Mouse (Mus musculus): ENCODE results near the gene 2610507B11Rik. TPM values are rescaled to one million over a fixed set of nuclear protein-coding genes. Genes with fewer than 3 reads are reported as not detected.
A peak's percentile ranks its signal among the peaks of the same experiment; 100 is the strongest.
"Not testable (repeated sequence)": the region's sequence is repeated elsewhere in the genome, so short reads cannot be mapped to it uniquely, and the experiment has no call there.

Gene 2610507B11Rik
- polyA plus RNA-seq, 1 experiment: 108 TPM

DNA sequence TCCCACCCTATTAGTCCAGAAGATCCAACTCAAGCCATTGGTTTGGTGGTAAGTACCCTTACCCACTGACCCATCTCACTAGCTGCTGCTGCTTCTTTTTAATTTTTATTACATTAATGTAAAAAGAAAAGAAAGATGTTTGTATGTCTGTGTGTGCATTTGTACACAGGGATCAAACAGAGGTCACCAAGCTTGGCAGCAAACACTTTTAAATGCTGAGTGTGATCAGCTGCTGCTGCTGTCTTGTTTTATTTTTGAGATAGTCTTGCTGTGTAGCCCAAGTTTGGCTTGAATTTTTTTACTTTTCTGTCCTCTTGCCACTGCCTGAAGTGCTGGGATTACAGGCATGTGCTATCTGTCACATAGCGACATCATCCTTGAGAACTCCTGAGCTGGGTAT is 14.0 kb downstream of the 2610507B11Rik start:
- Histone ChIP-seq H3K4me1 (ENCODE audit: control insufficient read depth, insufficient read depth, low read length) (no peaks in the 10 kb centered on the region), H3K27me3 (ENCODE audit: control insufficient read depth, insufficient read depth, low read length, poor library complexity, severe bottlenecking) (no peaks in the 10 kb centered on the region), H3K27ac (ENCODE audit: insufficient read depth, low read length) (no peak overlapping the region), H3K9me3 (replicated peaks; ENCODE audit: control insufficient read depth, insufficient read depth, low read length, poor library complexity, severe bottlenecking) (no peaks in the 10 kb centered on the region), H3K4me3 (ENCODE audit: low read depth, low read length) (no peak overlapping the region), H3K36me3 (ENCODE audit: control insufficient read depth, insufficient read depth, low read length, poor library complexity, severe bottlenecking) (peaks cover 92% of the 10 kb centered on the region), H3K9ac (ENCODE audit: low read depth, poor library complexity, severe bottlenecking) (no peak overlapping the region)
- no peak for TF ChIP-seq CTCF (IDR thresholded peaks at IDR 0.05; ENCODE audit: low read depth, low read length)
- TF ChIP-seq POLR2A (IDR thresholded peaks at IDR 0.05; ENCODE audit: insufficient read depth, low read length): no peak
- TF ChIP-seq EP300 (IDR thresholded peaks at IDR 0.05; ENCODE audit: insufficient read depth, low read depth, low read length): no peak

GRCm38 (mm10) chr11:78276169-78276568 is 14.6 kb downstream of the 2610507B11Rik start:
- peaks cover 94% of the 10 kb centered on the region for H3K36me3 ChIP-seq (ENCODE audit: control insufficient read depth, insufficient read depth, low read length, poor library complexity, severe bottlenecking)

DNA sequence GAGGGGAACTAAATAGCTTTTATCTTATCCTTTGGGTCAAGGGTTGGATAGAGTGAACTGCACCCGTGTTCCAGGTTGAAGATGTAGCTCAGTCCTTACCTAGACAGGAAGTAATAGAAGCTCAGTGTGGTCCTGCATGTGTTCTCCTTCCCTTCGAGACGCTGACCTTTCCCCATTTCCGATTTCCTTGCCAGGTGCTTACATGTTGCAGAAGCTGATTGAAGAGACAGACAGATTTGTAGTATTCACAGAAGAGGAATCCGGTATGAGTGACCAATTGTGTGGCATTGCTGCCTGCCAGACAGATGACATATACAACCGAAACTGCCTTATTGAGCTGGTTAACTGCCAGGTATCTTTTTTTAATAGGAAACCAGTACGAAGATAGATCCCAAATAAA is 17.3 kb downstream of the 2610507B11Rik start:
- TF ChIP-seq POLR2A (IDR thresholded peaks at IDR 0.05; ENCODE audit: insufficient read depth, low read length) (no peak), EP300 (IDR thresholded peaks at IDR 0.05; ENCODE audit: insufficient read depth, low read depth, low read length) (no peak), CTCF (IDR thresholded peaks at IDR 0.05; ENCODE audit: low read depth, low read length) (no peak)
- H3K36me3 ChIP-seq (ENCODE audit: control insufficient read depth, insufficient read depth, low read length, poor library complexity, severe bottlenecking): peaks cover 92% of the 10 kb centered on the region
- no peak overlapping the region for H3K27ac ChIP-seq (ENCODE audit: insufficient read depth, low read length)
- no peak overlapping the region for H3K4me3 ChIP-seq (ENCODE audit: low read depth, low read length)
- H3K4me1 ChIP-seq (ENCODE audit: control insufficient read depth, insufficient read depth, low read length): no peaks in the 10 kb centered on the region
- H3K9me3 ChIP-seq (replicated peaks; ENCODE audit: control insufficient read depth, insufficient read depth, low read length, poor library complexity, severe bottlenecking): no peaks in the 10 kb centered on the region
- H3K27me3 ChIP-seq (ENCODE audit: control insufficient read depth, insufficient read depth, low read length, poor library complexity, severe bottlenecking): no peaks in the 10 kb centered on the region
- H3K9ac ChIP-seq (ENCODE audit: low read depth, poor library complexity, severe bottlenecking): no peak overlapping the region

More at GRCm38 (mm10) chr11:78276169-78276568, 14.6 kb downstream of the 2610507B11Rik start:
- not testable (repeated sequence) for H3K27me3 ChIP-seq (ENCODE audit: control insufficient read depth, insufficient read depth, low read length, poor library complexity, severe bottlenecking); H3K4me3 ChIP-seq (ENCODE audit: low read depth, low read length); H3K4me1 ChIP-seq (ENCODE audit: control insufficient read depth, insufficient read depth, low read length); H3K27ac ChIP-seq (ENCODE audit: insufficient read depth, low read length); H3K9me3 ChIP-seq (replicated peaks; ENCODE audit: control insufficient read depth, insufficient read depth, low read length, poor library complexity, severe bottlenecking); H3K9ac ChIP-seq (ENCODE audit: low read depth, poor library complexity, severe bottlenecking)
- peak; percentile 26 for TF ChIP-seq CTCF (IDR thresholded peaks at IDR 0.05; ENCODE audit: low read depth, low read length)

DNA sequence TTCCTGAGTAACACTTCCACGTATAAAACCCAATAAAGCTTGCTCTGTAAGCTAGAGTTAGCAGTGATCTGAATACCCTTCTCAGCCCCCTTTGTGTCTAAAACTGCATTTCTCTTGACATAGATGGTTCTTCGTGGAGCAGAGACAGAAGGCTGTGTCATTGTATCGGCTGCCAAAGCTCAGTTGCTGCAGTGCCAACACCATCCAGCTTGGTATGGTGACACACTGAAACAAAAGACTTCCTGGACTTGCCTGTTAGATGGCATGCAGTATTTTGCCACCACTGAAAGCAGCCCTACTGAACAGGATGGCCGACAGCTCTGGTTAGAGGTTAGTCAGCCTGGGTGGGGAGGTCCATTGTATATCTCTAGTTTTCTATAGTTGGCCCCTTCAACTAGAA is 18.0 kb downstream of the 2610507B11Rik start:
- no peak for TF ChIP-seq POLR2A (IDR thresholded peaks at IDR 0.05; ENCODE audit: insufficient read depth, low read length)
- TF ChIP-seq EP300 (IDR thresholded peaks at IDR 0.05; ENCODE audit: insufficient read depth, low read depth, low read length): no peak
- TF ChIP-seq CTCF (IDR thresholded peaks at IDR 0.05; ENCODE audit: low read depth, low read length): no peak
- H3K4me1 ChIP-seq (ENCODE audit: control insufficient read depth, insufficient read depth, low read length): no peaks in the 10 kb centered on the region
- H3K9ac ChIP-seq (ENCODE audit: low read depth, poor library complexity, severe bottlenecking): no peak overlapping the region
- no peak overlapping the region for H3K27ac ChIP-seq (ENCODE audit: insufficient read depth, low read length)
- H3K4me3 ChIP-seq (ENCODE audit: low read depth, low read length): no peak overlapping the region
- no peaks in the 10 kb centered on the region for H3K9me3 ChIP-seq (replicated peaks; ENCODE audit: control insufficient read depth, insufficient read depth, low read length, poor library complexity, severe bottlenecking)
- H3K36me3 ChIP-seq (ENCODE audit: control insufficient read depth, insufficient read depth, low read length, poor library complexity, severe bottlenecking): peaks cover 92% of the 10 kb centered on the region
- H3K27me3 ChIP-seq (ENCODE audit: control insufficient read depth, insufficient read depth, low read length, poor library complexity, severe bottlenecking): no peaks in the 10 kb centered on the region

- Histone ChIP-seq H3K36me3 (ENCODE audit: control insufficient read depth, insufficient read depth, low read length, poor library complexity, severe bottlenecking) (peaks cover 77% of the 10 kb centered on the region), H3K4me1 (ENCODE audit: control insufficient read depth, insufficient read depth, low read length) (no peaks in the 10 kb centered on the region), H3K9me3 (replicated peaks; ENCODE audit: control insufficient read depth, insufficient read depth, low read length, poor library complexity, severe bottlenecking) (no peaks in the 10 kb centered on the region), H3K9ac (ENCODE audit: low read depth, poor library complexity, severe bottlenecking) (no peak overlapping the region), H3K4me3 (ENCODE audit: low read depth, low read length) (no peak overlapping the region), H3K27me3 (ENCODE audit: control insufficient read depth, insufficient read depth, low read length, poor library complexity, severe bottlenecking) (no peaks in the 10 kb centered on the region), H3K27ac (ENCODE audit: insufficient read depth, low read length) (no peak overlapping the region)
- TF ChIP-seq CTCF (IDR thresholded peaks at IDR 0.05; ENCODE audit: low read depth, low read length): no peak
- TF ChIP-seq EP300 (IDR thresholded peaks at IDR 0.05; ENCODE audit: insufficient read depth, low read depth, low read length): no peak
- no peak for TF ChIP-seq POLR2A (IDR thresholded peaks at IDR 0.05; ENCODE audit: insufficient read depth, low read length)
Observed at GRCm38 (mm10) chr11:78289146-78289763, 27.7 kb downstream of the 2610507B11Rik start.

DNA sequence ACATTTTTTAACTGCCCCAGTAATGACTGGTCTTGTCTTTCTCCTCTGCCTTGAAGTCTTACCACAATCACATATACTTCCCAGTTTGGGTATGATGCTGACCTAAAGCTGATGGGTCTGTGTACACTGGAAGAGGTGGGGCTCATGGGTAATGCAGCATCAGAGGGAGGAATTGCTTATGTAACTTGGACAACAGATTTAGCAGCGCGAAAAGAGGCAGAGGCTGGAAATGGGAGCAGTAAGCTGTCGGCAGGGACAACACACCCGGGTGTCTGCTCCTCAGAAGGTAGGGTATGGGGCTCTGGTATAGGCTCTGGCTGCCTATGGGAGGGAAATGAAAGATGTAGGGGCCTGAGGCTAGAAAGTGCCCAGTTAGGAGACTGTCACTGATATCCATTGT is 29.1 kb downstream of the 2610507B11Rik start, which contains the start of gene BC030499:
Gene BC030499, plus strand, starts transcription at position 188 of the 400 bp plus-strand sequence.
- Histone ChIP-seq H3K9me3 (replicated peaks; ENCODE audit: control insufficient read depth, insufficient read depth, low read length, poor library complexity, severe bottlenecking) (no peaks in the 10 kb centered on the region), H3K4me1 (ENCODE audit: control insufficient read depth, insufficient read depth, low read length) (no peaks in the 10 kb centered on the region), H3K36me3 (ENCODE audit: control insufficient read depth, insufficient read depth, low read length, poor library complexity, severe bottlenecking) (peaks cover 63% of the 10 kb centered on the region), H3K9ac (ENCODE audit: low read depth, poor library complexity, severe bottlenecking) (no peak within 1 kb of the TSS), H3K27ac (ENCODE audit: insufficient read depth, low read length) (no peak within 1 kb of the TSS), H3K27me3 (ENCODE audit: control insufficient read depth, insufficient read depth, low read length, poor library complexity, severe bottlenecking) (no peaks in the 10 kb centered on the region), H3K4me3 (ENCODE audit: low read depth, low read length) (no peak within 1 kb of the TSS)
- TF ChIP-seq POLR2A (IDR thresholded peaks at IDR 0.05; ENCODE audit: insufficient read depth, low read length): no peak
- no peak for TF ChIP-seq EP300 (IDR thresholded peaks at IDR 0.05; ENCODE audit: insufficient read depth, low read depth, low read length)
- no peak for TF ChIP-seq CTCF (IDR thresholded peaks at IDR 0.05; ENCODE audit: low read depth, low read length)

Data from ES-Bruce4 (cell line).